Mouse (Mus musculus): ENCODE measurements at regions not wholly inside any gene's neighbourhood (a gene's known extent, or its start where the extent isn't known, plus 50 kb on each side); places are given as distances from the start of the nearest gene placed in this dataset.

- peak in 1 of 2 experiments; percentile 12 for DNase-seq
Measured at GRCm38 (mm10) chr9:93777784-93778402, 760.0 kb downstream of the 1190002N15Rik start.
